Mouse (Mus musculus): Measurements from ENCODE around the gene Stpg4. TPM values are rescaled to one million over a fixed set of nuclear protein-coding genes. Genes with fewer than 3 reads are reported as not detected.

Gene Stpg4
- polyA plus RNA-seq, 1 experiment, result not detected

DNA sequence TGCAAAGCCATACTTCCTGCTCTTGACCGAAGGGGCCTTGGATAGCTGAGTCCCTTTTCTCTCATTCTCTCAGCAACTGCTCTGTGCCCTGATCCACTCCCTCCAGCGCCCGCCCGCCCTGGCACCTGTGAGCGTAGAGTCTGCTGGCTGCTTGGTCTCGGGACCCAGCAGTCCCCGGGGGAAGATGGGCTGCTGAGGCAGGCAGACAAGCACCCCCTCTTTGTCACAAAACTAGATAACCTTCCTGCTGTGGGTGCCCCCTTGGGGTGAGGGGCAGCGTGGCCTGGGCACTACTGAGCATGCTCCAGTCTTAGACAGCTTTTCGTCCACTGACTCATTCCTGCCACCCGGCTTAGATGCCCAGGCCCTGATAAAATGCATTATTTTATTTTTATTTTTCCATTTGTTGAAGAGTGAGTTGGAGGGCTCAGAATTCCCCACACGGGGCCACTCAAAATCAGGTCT is 48.3 kb downstream of the Stpg4 start:
- TF ChIP-seq CTCF (IDR thresholded peaks at IDR 0.05; ENCODE audit: extremely low read depth, insufficient read length, insufficient replicate concordance, low read depth, low read length), result no peak
- no peak for TF ChIP-seq POLR2A (IDR thresholded peaks at IDR 0.05; ENCODE audit: low read depth, low read length)
- Histone ChIP-seq H3K36me3 (ENCODE audit: control insufficient read depth, insufficient read depth, low read length) (peaks cover 15% of the 10 kb centered on the region), H3K4me3 (ENCODE audit: low read depth, low read length) (no peak overlapping the region), H3K27ac (ENCODE audit: insufficient read depth, low read depth, low read length) (no peak overlapping the region), H3K27me3 (ENCODE audit: control insufficient read depth, insufficient read depth, low read length) (no peaks in the 10 kb centered on the region), H3K4me1 (ENCODE audit: control insufficient read depth, insufficient read depth, insufficient read length, low read length) (peaks cover 19% of the 10 kb centered on the region)
- 89% methylated on average over 11 of the region's 11 CpGs for WGBS

GRCm38 (mm10) chr17:87378354-87379159 is 49.0 kb downstream of the Stpg4 start:
- Histone ChIP-seq H3K4me3 (ENCODE audit: low read depth, low read length) (no peak overlapping the region), H3K36me3 (ENCODE audit: control insufficient read depth, insufficient read depth, low read length) (peaks cover 15% of the 10 kb centered on the region), H3K4me1 (ENCODE audit: control insufficient read depth, insufficient read depth, insufficient read length, low read length) (peaks cover 19% of the 10 kb centered on the region), H3K27me3 (ENCODE audit: control insufficient read depth, insufficient read depth, low read length) (no peaks in the 10 kb centered on the region), H3K27ac (ENCODE audit: insufficient read depth, low read depth, low read length) (no peak overlapping the region)
- TF ChIP-seq CTCF (IDR thresholded peaks at IDR 0.05; ENCODE audit: extremely low read depth, insufficient read length, insufficient replicate concordance, low read depth, low read length) (no peak), POLR2A (IDR thresholded peaks at IDR 0.05; ENCODE audit: low read depth, low read length) (no peak)
- WGBS, result 81% methylated on average over 16 of the region's 16 CpGs

GRCm38 (mm10) chr17:87377536-87377935 is 50.0 kb downstream of the Stpg4 start:
- no peak overlapping the region for H3K27ac ChIP-seq (ENCODE audit: insufficient read depth, low read depth, low read length)
- TF ChIP-seq CTCF (IDR thresholded peaks at IDR 0.05; ENCODE audit: extremely low read depth, insufficient read length, insufficient replicate concordance, low read depth, low read length), result no peak
- no peak for TF ChIP-seq POLR2A (IDR thresholded peaks at IDR 0.05; ENCODE audit: low read depth, low read length)
- 22% methylated on average over 6 of the region's 6 CpGs for WGBS
- no peak overlapping the region for H3K4me3 ChIP-seq (ENCODE audit: low read depth, low read length)
- peaks cover 19% of the 10 kb centered on the region for H3K4me1 ChIP-seq (ENCODE audit: control insufficient read depth, insufficient read depth, insufficient read length, low read length)
- H3K27me3 ChIP-seq (ENCODE audit: control insufficient read depth, insufficient read depth, low read length), result no peaks in the 10 kb centered on the region
- H3K36me3 ChIP-seq (ENCODE audit: control insufficient read depth, insufficient read depth, low read length), result peaks cover 19% of the 10 kb centered on the region

GRCm38 (mm10) chr17:87376831-87377471 is 50.6 kb downstream of the Stpg4 start:
- TF ChIP-seq CTCF (IDR thresholded peaks at IDR 0.05; ENCODE audit: extremely low read depth, insufficient read length, insufficient replicate concordance, low read depth, low read length), result no peak
- no peak for TF ChIP-seq POLR2A (IDR thresholded peaks at IDR 0.05; ENCODE audit: low read depth, low read length)
- H3K4me1 ChIP-seq (ENCODE audit: control insufficient read depth, insufficient read depth, insufficient read length, low read length), result peaks cover 19% of the 10 kb centered on the region
- WGBS, result 78% methylated on average over 6 of the region's 6 CpGs
- H3K27ac ChIP-seq (ENCODE audit: insufficient read depth, low read depth, low read length), result 0 out of 2 replicates have a peak overlapping the region, but pooled peaks have one; percentile 58
- peaks cover 21% of the 10 kb centered on the region for H3K36me3 ChIP-seq (ENCODE audit: control insufficient read depth, insufficient read depth, low read length)
- no peak overlapping the region for H3K4me3 ChIP-seq (ENCODE audit: low read depth, low read length)
- H3K27me3 ChIP-seq (ENCODE audit: control insufficient read depth, insufficient read depth, low read length), result no peaks in the 10 kb centered on the region

DNA sequence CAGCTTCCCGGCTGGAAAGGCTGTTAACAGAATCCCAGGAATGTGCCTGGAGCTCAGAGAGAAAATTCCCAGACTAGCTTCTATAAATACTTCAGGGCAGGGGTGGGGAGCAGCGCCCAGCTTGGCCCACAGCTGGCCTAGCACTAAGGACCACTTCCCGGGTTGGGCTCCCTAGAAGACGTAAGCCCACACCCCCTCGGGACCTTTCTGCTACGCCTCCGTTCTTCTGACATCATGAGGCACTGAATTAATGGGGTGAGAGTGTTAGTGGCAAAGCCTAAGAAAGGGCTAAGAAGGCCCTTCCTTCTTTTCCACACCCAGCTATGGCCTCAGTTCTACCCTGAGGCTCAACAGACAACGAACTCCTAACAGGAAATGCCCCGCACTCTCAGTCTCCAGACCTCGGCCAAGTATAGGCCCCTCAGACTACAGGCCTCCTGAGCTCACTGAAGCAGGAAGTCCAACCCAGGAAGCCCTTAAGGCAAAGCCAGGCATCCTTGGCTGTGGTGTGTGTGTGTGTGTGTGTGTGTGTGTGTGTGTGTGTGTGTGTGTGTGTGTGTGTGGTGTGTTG is 51.5 kb downstream of the Stpg4 start:
- 59% methylated on average over 10 of the region's 10 CpGs for WGBS
- Histone ChIP-seq H3K27me3 (ENCODE audit: control insufficient read depth, insufficient read depth, low read length) (no peaks in the 10 kb centered on the region), H3K4me3 (ENCODE audit: low read depth, low read length) (no peak overlapping the region), H3K27ac (ENCODE audit: insufficient read depth, low read depth, low read length) (0 out of 2 replicates have a peak overlapping the region, but pooled peaks have one; percentile 58), H3K36me3 (ENCODE audit: control insufficient read depth, insufficient read depth, low read length) (peaks cover 24% of the 10 kb centered on the region), H3K4me1 (ENCODE audit: control insufficient read depth, insufficient read depth, insufficient read length, low read length) (peaks cover 19% of the 10 kb centered on the region)
- no peak for TF ChIP-seq POLR2A (IDR thresholded peaks at IDR 0.05; ENCODE audit: low read depth, low read length)
- TF ChIP-seq CTCF (IDR thresholded peaks at IDR 0.05; ENCODE audit: extremely low read depth, insufficient read length, insufficient replicate concordance, low read depth, low read length), result no peak

GRCm38 (mm10) chr17:87373327-87373726 is 54.2 kb downstream of the Stpg4 start:
- H3K27ac ChIP-seq (ENCODE audit: insufficient read depth, low read depth, low read length), result no peak overlapping the region
- peaks cover 23% of the 10 kb centered on the region for H3K36me3 ChIP-seq (ENCODE audit: control insufficient read depth, insufficient read depth, low read length)
- no peak for TF ChIP-seq POLR2A (IDR thresholded peaks at IDR 0.05; ENCODE audit: low read depth, low read length)
- TF ChIP-seq CTCF (IDR thresholded peaks at IDR 0.05; ENCODE audit: extremely low read depth, insufficient read length, insufficient replicate concordance, low read depth, low read length), result no peak
- no peaks in the 10 kb centered on the region for H3K27me3 ChIP-seq (ENCODE audit: control insufficient read depth, insufficient read depth, low read length)
- peaks cover 15% of the 10 kb centered on the region for H3K4me1 ChIP-seq (ENCODE audit: control insufficient read depth, insufficient read depth, insufficient read length, low read length)
- WGBS, result 96% methylated on average over 9 of the region's 9 CpGs
- no peak overlapping the region for H3K4me3 ChIP-seq (ENCODE audit: low read depth, low read length)

GRCm38 (mm10) chr17:87372189-87372588 is 55.4 kb downstream of the Stpg4 start:
- TF ChIP-seq CTCF (IDR thresholded peaks at IDR 0.05; ENCODE audit: extremely low read depth, insufficient read length, insufficient replicate concordance, low read depth, low read length) (no peak), POLR2A (IDR thresholded peaks at IDR 0.05; ENCODE audit: low read depth, low read length) (no peak)
- Histone ChIP-seq H3K27me3 (ENCODE audit: control insufficient read depth, insufficient read depth, low read length) (no peaks in the 10 kb centered on the region), H3K27ac (ENCODE audit: insufficient read depth, low read depth, low read length) (no peak overlapping the region)

More at GRCm38 (mm10) chr17:87372189-87372588, 55.4 kb downstream of the Stpg4 start:
- peaks cover 25% of the 10 kb centered on the region for H3K36me3 ChIP-seq (ENCODE audit: control insufficient read depth, insufficient read depth, low read length)
- H3K4me3 ChIP-seq (ENCODE audit: low read depth, low read length), result no peak overlapping the region
- WGBS, result 88% methylated on average over 7 of the region's 7 CpGs
- peaks cover 9% of the 10 kb centered on the region for H3K4me1 ChIP-seq (ENCODE audit: control insufficient read depth, insufficient read depth, insufficient read length, low read length)
